Mouse (Mus musculus): Measurements from ENCODE around the gene Creb3l4. TPM values are rescaled to one million over a fixed set of nuclear protein-coding genes. Genes with fewer than 3 reads are reported as not detected.

Creb3l4 gene
- polyA plus RNA-seq, 1 experiment from 2014 or later: 2.4 TPM

GRCm38 (mm10) chr3:90222455-90222854 lies 20.9 kb downstream of the Creb3l4 start:
- Histone ChIP-seq H3K27ac (replicated peaks) (no peak overlapping the region), H3K9me3 (no peaks in the 10 kb centered on the region), H3K36me3 (peaks cover 30% of the 10 kb centered on the region), H3K27me3 (replicated peaks) (no peaks in the 10 kb centered on the region), H3K4me2 (no peak overlapping the region), H3K9ac (no peak overlapping the region; the same call in 1 of the 2 replicates), H3K4me3 (no peak overlapping the region), H3K4me1 (peaks cover 32% of the 10 kb centered on the region)
- no peak for ATAC-seq (ENCODE audit: extremely low read depth, insufficient number of reproducible peaks, low FRiP score, low TSS enrichment)
- WGBS: 76% methylated on average over 4 of the region's 4 CpGs

GRCm38 (mm10) chr3:90221123-90221522 lies 22.2 kb downstream of the Creb3l4 start:
- WGBS: 12% methylated on average over 5 of the region's 5 CpGs
- Histone ChIP-seq H3K27me3 (replicated peaks) (no peaks in the 10 kb centered on the region), H3K4me1 (peaks cover 32% of the 10 kb centered on the region), H3K36me3 (peaks cover 26% of the 10 kb centered on the region), H3K9ac (peak overlapping the region; percentile 88), H3K9me3 (no peaks in the 10 kb centered on the region), H3K27ac (replicated peaks) (peak overlapping the region; percentile 92), H3K4me2 (peak overlapping the region; percentile 82), H3K4me3 (peak overlapping the region; percentile 67)
- no peak for ATAC-seq (ENCODE audit: extremely low read depth, insufficient number of reproducible peaks, low FRiP score, low TSS enrichment)

GRCm38 (mm10) chr3:90220531-90220951 lies 22.8 kb downstream of the Creb3l4 start:
- Histone ChIP-seq H3K4me1 (peaks cover 32% of the 10 kb centered on the region), H3K4me3 (peak overlapping the region; percentile 67), H3K27me3 (replicated peaks) (no peaks in the 10 kb centered on the region), H3K4me2 (peak overlapping the region; percentile 82), H3K36me3 (peaks cover 20% of the 10 kb centered on the region), H3K27ac (replicated peaks) (peak overlapping the region; percentile 92), H3K9ac (peak overlapping the region; percentile 88), H3K9me3 (no peaks in the 10 kb centered on the region)
- WGBS: 0% methylated on average over 20 of the region's 20 CpGs
- ATAC-seq (ENCODE audit: extremely low read depth, insufficient number of reproducible peaks, low FRiP score, low TSS enrichment): peak; percentile 59; the same call in 1 of the 2 replicates

- 18% methylated on average over 6 of the region's 6 CpGs for WGBS
- no peaks in the 10 kb centered on the region for H3K9me3 ChIP-seq
- H3K4me1 ChIP-seq: peaks cover 32% of the 10 kb centered on the region
- no peak for ATAC-seq (ENCODE audit: extremely low read depth, insufficient number of reproducible peaks, low FRiP score, low TSS enrichment)
- H3K4me3 ChIP-seq: peak overlapping the region; percentile 67
- H3K27ac ChIP-seq (replicated peaks): peak overlapping the region; percentile 92
- peak overlapping the region; percentile 82 for H3K4me2 ChIP-seq
- H3K36me3 ChIP-seq: peaks cover 16% of the 10 kb centered on the region
- H3K9ac ChIP-seq: peak overlapping the region; percentile 88
- H3K27me3 ChIP-seq (replicated peaks): no peaks in the 10 kb centered on the region
Observed at GRCm38 (mm10) chr3:90220088-90220487, 23.2 kb downstream of the Creb3l4 start.

- Histone ChIP-seq H3K9me3 (no peaks in the 10 kb centered on the region), H3K4me1 (peaks cover 31% of the 10 kb centered on the region), H3K27ac (replicated peaks) (no peak overlapping the region), H3K36me3 (peaks cover 17% of the 10 kb centered on the region), H3K4me2 (no peak overlapping the region), H3K27me3 (replicated peaks) (no peaks in the 10 kb centered on the region), H3K9ac (no peak overlapping the region), H3K4me3 (no peak overlapping the region)
- no peak for ATAC-seq (ENCODE audit: extremely low read depth, insufficient number of reproducible peaks, low FRiP score, low TSS enrichment)
- 35% methylated on average over 1 of the region's 1 CpGs for WGBS
Observed at GRCm38 (mm10) chr3:90215825-90216380, 27.4 kb downstream of the Creb3l4 start.

- Histone ChIP-seq H3K27me3 (replicated peaks) (no peaks in the 10 kb centered on the region), H3K9ac (peak overlapping the region; percentile 71), H3K27ac (replicated peaks) (peak overlapping the region; percentile 91), H3K9me3 (no peaks in the 10 kb centered on the region), H3K4me1 (peaks cover 37% of the 10 kb centered on the region), H3K36me3 (peaks cover 35% of the 10 kb centered on the region), H3K4me3 (peak overlapping the region; percentile 81), H3K4me2 (peak overlapping the region; percentile 95)
- 11% methylated on average over 12 of the region's 12 CpGs for WGBS
- ATAC-seq (ENCODE audit: extremely low read depth, insufficient number of reproducible peaks, low FRiP score, low TSS enrichment): no peak
Observed at GRCm38 (mm10) chr3:90213956-90214684, 29.2 kb downstream of the Creb3l4 start.

GRCm38 (mm10) chr3:90213377-90213866 lies 29.9 kb downstream of the Creb3l4 start, which contains the start of the genes Rps27 and Rab13:
Gene Rps27, minus strand, starts transcription at chr3:90213651.
Gene Rab13, plus strand, starts transcription at chr3:90213695.
- Histone ChIP-seq H3K4me2 (peak within 1 kb of the TSS; percentile 95), H3K27me3 (replicated peaks) (no peaks in the 10 kb centered on the region), H3K4me1 (peaks cover 44% of the 10 kb centered on the region), H3K36me3 (peaks cover 42% of the 10 kb centered on the region), H3K27ac (replicated peaks) (peak within 1 kb of the TSS; percentile 91), H3K4me3 (peak within 1 kb of the TSS; percentile 81), H3K9me3 (no peaks in the 10 kb centered on the region), H3K9ac (peak within 1 kb of the TSS; percentile 97)
- peak; percentile 81 for ATAC-seq (ENCODE audit: extremely low read depth, insufficient number of reproducible peaks, low FRiP score, low TSS enrichment)
- under 1% methylated on average over 42 of the region's 42 CpGs for WGBS

- no peak for ATAC-seq (ENCODE audit: extremely low read depth, insufficient number of reproducible peaks, low FRiP score, low TSS enrichment)
- H3K4me1 ChIP-seq: peaks cover 44% of the 10 kb centered on the region
- H3K36me3 ChIP-seq: peaks cover 49% of the 10 kb centered on the region
- H3K4me3 ChIP-seq: peak overlapping the region; percentile 81
- H3K27me3 ChIP-seq (replicated peaks): no peaks in the 10 kb centered on the region
- peak overlapping the region; percentile 95 for H3K4me2 ChIP-seq
- WGBS: 9% methylated on average over 5 of the region's 5 CpGs
- peak overlapping the region; percentile 91; the same call in 1 of the 2 replicates for H3K27ac ChIP-seq (replicated peaks)
- H3K9me3 ChIP-seq: no peaks in the 10 kb centered on the region
- peak overlapping the region; percentile 97 for H3K9ac ChIP-seq
Observed at GRCm38 (mm10) chr3:90212723-90213122, 30.6 kb downstream of the Creb3l4 start.

GRCm38 (mm10) chr3:90211475-90212398 lies 31.6 kb downstream of the Creb3l4 start:
- WGBS: 64% methylated on average over 13 of the region's 13 CpGs
- ATAC-seq (ENCODE audit: extremely low read depth, insufficient number of reproducible peaks, low FRiP score, low TSS enrichment): no peak
- peak overlapping the region; percentile 81 for H3K4me3 ChIP-seq
- peaks cover 56% of the 10 kb centered on the region for H3K36me3 ChIP-seq
- H3K4me1 ChIP-seq: peaks cover 44% of the 10 kb centered on the region
- no peaks in the 10 kb centered on the region for H3K27me3 ChIP-seq (replicated peaks)
- H3K9ac ChIP-seq: peak overlapping the region; percentile 97
- no peak overlapping the region; the same call in 1 of the 2 replicates for H3K27ac ChIP-seq (replicated peaks)
- H3K4me2 ChIP-seq: peak overlapping the region; percentile 95
- H3K9me3 ChIP-seq: no peaks in the 10 kb centered on the region

- Histone ChIP-seq H3K4me2 (no peak overlapping the region), H3K9me3 (no peaks in the 10 kb centered on the region), H3K27me3 (replicated peaks) (no peaks in the 10 kb centered on the region), H3K36me3 (peaks cover 60% of the 10 kb centered on the region), H3K9ac (no peak overlapping the region), H3K4me3 (no peak overlapping the region), H3K4me1 (peaks cover 44% of the 10 kb centered on the region), H3K27ac (replicated peaks) (no peak overlapping the region)
- ATAC-seq (ENCODE audit: extremely low read depth, insufficient number of reproducible peaks, low FRiP score, low TSS enrichment): no peak
- WGBS: 87% methylated on average over 5 of the region's 5 CpGs
Observed at GRCm38 (mm10) chr3:90209908-90210566, 33.3 kb downstream of the Creb3l4 start.
